ENCODE assay signal across 8 mouse cellular contexts in the genomic region with DNA sequence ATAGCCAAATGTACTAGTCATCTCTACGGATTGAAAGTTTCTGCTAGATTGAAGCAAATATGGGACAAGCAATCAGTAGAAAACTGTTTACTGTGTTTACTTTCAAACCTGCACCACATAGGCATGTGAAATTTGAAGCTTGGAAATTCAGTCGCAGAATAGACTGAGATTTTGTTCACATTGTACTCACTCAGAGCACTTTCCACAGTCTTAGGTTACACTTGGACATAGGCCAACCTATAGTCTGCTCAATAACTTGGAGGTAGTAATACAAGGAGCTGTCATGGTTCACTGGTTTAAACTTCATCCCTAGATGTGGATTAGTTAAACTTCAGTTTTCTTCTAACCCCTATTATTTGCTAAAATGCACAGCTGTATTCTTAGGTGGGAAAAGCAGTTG. TPM values are rescaled to one million over a fixed set of nuclear protein-coding genes. Genes with fewer than 3 reads are reported as not detected.
DNase-seq lines count a peak whose midpoint lies in the region; ATAC-seq and TF ChIP-seq lines count a peak whose summit lies in the region.

No protein-coding gene starts in this region.

- H3K4me2 ChIP-seq in heart, embryonic 14.5 days (ENCODE audit: low read length) = peak overlapping the region; percentile 91
- 0 out of 2 replicates have a peak overlapping the region, but pooled peaks have one; percentile 90 for H3K4me2 ChIP-seq in liver, embryonic 15.5 days
- H3K4me2 ChIP-seq in forebrain, embryonic 15.5 days (replicated peaks) = no peak overlapping the region
- peak overlapping the region; percentile 62 for H3K4me2 ChIP-seq in neural tube, embryonic 13.5 days

- intact Hi-C loops in heart, adult 2 months (cut with DNase I) = no loop called here

- H3K9me3 ChIP-seq in heart, embryonic 14.5 days (ENCODE audit: control insufficient read depth, low read length) = no peaks in the 10 kb centered on the region
- H3K9me3 ChIP-seq in liver, embryonic 15.5 days (replicated peaks) = no peaks in the 10 kb centered on the region
- no peaks in the 10 kb centered on the region for H3K9me3 ChIP-seq in forebrain, embryonic 15.5 days
- H3K9me3 ChIP-seq in neural tube, embryonic 13.5 days = no peaks in the 10 kb centered on the region

- H3K4me1 ChIP-seq in heart, embryonic 14.5 days (ENCODE audit: control insufficient read depth in 2 of 2, insufficient read depth in 2 of 2, low read length in 2 of 2) = peaks cover 0 to 6% of the 10 kb centered on the region in 2 experiments; a peak in 1 of 4 replicates
- H3K4me1 ChIP-seq in heart, adult 2 months (ENCODE audit: control insufficient read depth, insufficient read depth, low read length) = no peaks in the 10 kb centered on the region
- H3K4me1 ChIP-seq in liver, embryonic 15.5 days (replicated peaks) = peaks cover 14% of the 10 kb centered on the region; the same call in 1 of the 2 replicates
- peaks cover 15% of the 10 kb centered on the region; the same call in 1 of the 2 replicates for H3K4me1 ChIP-seq in forebrain, embryonic 15.5 days
- no peaks in the 10 kb centered on the region; the same call in 1 of the 2 replicates for H3K4me1 ChIP-seq in neural tube, embryonic 13.5 days (replicated peaks)

- no peaks in the 10 kb centered on the region for H3K27me3 ChIP-seq in heart, embryonic 14.5 days (ENCODE audit: control insufficient read depth, insufficient read depth, low read length)
- H3K27me3 ChIP-seq in heart, adult 2 months (ENCODE audit: control insufficient read depth, insufficient read depth, low read length) = no peaks in the 10 kb centered on the region
- H3K27me3 ChIP-seq in liver, embryonic 15.5 days = no peaks in the 10 kb centered on the region
- H3K27me3 ChIP-seq in forebrain, embryonic 15.5 days = no peaks in the 10 kb centered on the region; the same call in 1 of the 2 replicates
- no peaks in the 10 kb centered on the region for H3K27me3 ChIP-seq in neural tube, embryonic 13.5 days

- no peaks in the 10 kb centered on the region for H3K79me2 ChIP-seq in heart, adult 2 months (replicated peaks; ENCODE audit: control insufficient read depth, insufficient read depth, low read length)

- no peak for TF ChIP-seq CTCF in heart, adult 2 months (IDR thresholded peaks at IDR 0.05)

- no peak for ATAC-seq in heart, embryonic 14.5 days (ENCODE audit: insufficient number of reproducible peaks, insufficient read depth, low FRiP score, low read depth)
- ATAC-seq in liver, embryonic 15.5 days (ENCODE audit: insufficient read depth) = no peak
- ATAC-seq in forebrain, embryonic 15.5 days (replicated peaks) = no peak
- ATAC-seq in neural tube, embryonic 13.5 days (ENCODE audit: low read depth) = no peak

- DNase-seq in heart, adult 2 months = no peak
- DNase-seq in liver = no peak
- no peak for DNase-seq in thymus, postnatal 36 days
- no peak for DNase-seq in gastrocnemius, adult 18-20 months (ENCODE audit: low spot score)

- H3K4me3 ChIP-seq in heart, embryonic 14.5 days (ENCODE audit: control insufficient read depth in 1 of 2, insufficient read depth in 1 of 2, low read depth in 1 of 2, low read length in 2 of 2) = peak overlapping the region in 1 of 2 experiments; percentile 69; a peak in 1 of 4 replicates
- H3K4me3 ChIP-seq in heart, adult 2 months = no peak overlapping the region
- no peak overlapping the region for H3K4me3 ChIP-seq in liver, embryonic 15.5 days (replicated peaks)
- peak overlapping the region; percentile 59 for H3K4me3 ChIP-seq in forebrain, embryonic 15.5 days
- no peak overlapping the region for H3K4me3 ChIP-seq in neural tube, embryonic 13.5 days

- peak overlapping the region; percentile 77 for H3K9ac ChIP-seq in heart, embryonic 14.5 days (ENCODE audit: low read length)
- H3K9ac ChIP-seq in heart, adult 2 months (ENCODE audit: low read depth, low read length) = no peak overlapping the region
- H3K9ac ChIP-seq in liver, embryonic 15.5 days = no peak overlapping the region
- H3K9ac ChIP-seq in forebrain, embryonic 15.5 days (replicated peaks) = no peak overlapping the region
- no peak overlapping the region for H3K9ac ChIP-seq in neural tube, embryonic 13.5 days

- no peak overlapping the region for H3K27ac ChIP-seq in heart, embryonic 14.5 days (replicated peaks in 1 of 2; ENCODE audit: control insufficient read depth in 1 of 2, insufficient read depth in 1 of 2, low read depth in 2 of 2, low read length in 2 of 2)
- H3K27ac ChIP-seq in heart, adult 2 months = no peak overlapping the region
- no peak overlapping the region for H3K27ac ChIP-seq in liver, embryonic 15.5 days (replicated peaks)
- no peak overlapping the region for H3K27ac ChIP-seq in forebrain, embryonic 15.5 days (replicated peaks)
- no peak overlapping the region for H3K27ac ChIP-seq in neural tube, embryonic 13.5 days (replicated peaks)

- TF ChIP-seq POLR2A in heart, adult 2 months (IDR thresholded peaks at IDR 0.05; ENCODE audit: insufficient read depth, low read depth, low read length) = no peak

- H3K36me3 ChIP-seq in heart, embryonic 14.5 days (ENCODE audit: control insufficient read depth, insufficient read depth, low read length) = no peaks in the 10 kb centered on the region
- peaks cover 2% of the 10 kb centered on the region; the same call in 1 of the 2 replicates for H3K36me3 ChIP-seq in heart, adult 2 months (ENCODE audit: control insufficient read depth, insufficient read depth, low read length)
- H3K36me3 ChIP-seq in liver, embryonic 15.5 days (replicated peaks) = no peaks in the 10 kb centered on the region
- H3K36me3 ChIP-seq in forebrain, embryonic 15.5 days = no peaks in the 10 kb centered on the region
- no peaks in the 10 kb centered on the region for H3K36me3 ChIP-seq in neural tube, embryonic 13.5 days

- 55% methylated on average over 2 of the region's 2 CpGs for WGBS in heart, embryonic 14.5 days
- 47% methylated on average over 2 of the region's 2 CpGs for WGBS in heart, adult 2 months
- 70% methylated on average over 2 of the region's 2 CpGs for WGBS in liver, embryonic 15.5 days (ENCODE audit: insufficient replicate concordance)
- WGBS in forebrain, embryonic 15.5 days = 61% methylated on average over 2 of the region's 2 CpGs
- 68% methylated on average over 2 of the region's 2 CpGs for WGBS in neural tube, embryonic 13.5 days

- TF ChIP-seq EP300 in heart, adult 2 months (IDR thresholded peaks at IDR 0.05; ENCODE audit: insufficient read depth, low read depth, low read length) = no peak

RNA-seq across cellular contexts. Expression of gene Dsel, which starts 0.7 kb away (rescaled TPM):
- 8.0 TPM in 2 replicates for polyA plus RNA-seq in heart, embryonic 14.5 days (2014; fragmentation: Nextera tagmentation; extraction: Ambion mirVana)
- total RNA-seq in heart, adult 2 months (2021) = 1 to 10 TPM; 4.1 to 4.7 TPM
- polyA plus RNA-seq in heart, adult 2 months (2012; rRNA removed) = 1.3 and 2.1 TPM in 2 replicates
- 0.75 and 0.83 TPM in 2 replicates for polyA plus RNA-seq in liver, embryonic 15.5 days (2015; fragmentation: Nextera tagmentation; extraction: Ambion mirVana)
- 9.2 and 10.6 TPM in 2 replicates for polyA plus RNA-seq in forebrain, embryonic 15.5 days (2015; fragmentation: Nextera tagmentation; extraction: Ambion mirVana)
- 8.1 and 8.2 TPM in 2 replicates for polyA plus RNA-seq in neural tube, embryonic 13.5 days (2015; fragmentation: Nextera tagmentation; extraction: Ambion mirVana)
- total RNA-seq in gastrocnemius, adult 18-20 months (2021) = 1 to 10 TPM; 2.1 to 2.4 TPM
